Mouse (Mus musculus): ENCODE measurements around the gene Serpina9.

Serpina9 gene

GRCm38 (mm10) chr12:104013620-104014019 lies at the start of gene Serpina9:
Gene Serpina9, minus strand, starts transcription at chr12:104013755.
- no peak for DNase-seq (ENCODE audit: extremely low read depth, low read depth, low spot score)

DNA sequence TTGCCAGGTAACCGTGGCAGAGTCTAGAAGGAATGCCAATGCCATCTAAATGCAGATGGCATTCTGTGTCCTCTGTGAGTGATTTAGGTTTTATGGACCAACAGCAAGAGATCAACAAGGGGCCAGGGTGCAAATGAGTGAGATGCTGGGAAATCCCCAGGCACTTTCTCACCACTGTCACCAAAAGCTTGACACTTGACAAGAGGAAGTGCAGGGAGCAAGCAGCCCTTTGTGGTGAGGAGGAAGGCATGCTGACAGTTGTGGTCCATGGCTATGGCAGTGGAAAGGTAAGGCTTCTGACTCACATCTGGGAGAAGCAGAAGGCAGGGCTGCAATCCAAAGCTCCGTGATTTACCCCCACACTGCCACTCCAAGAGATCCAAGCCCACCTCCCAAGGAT lies 48.3 kb upstream of the Serpina9 start:
- DNase-seq (ENCODE audit: extremely low read depth, low read depth, low spot score) = no peak

DNA sequence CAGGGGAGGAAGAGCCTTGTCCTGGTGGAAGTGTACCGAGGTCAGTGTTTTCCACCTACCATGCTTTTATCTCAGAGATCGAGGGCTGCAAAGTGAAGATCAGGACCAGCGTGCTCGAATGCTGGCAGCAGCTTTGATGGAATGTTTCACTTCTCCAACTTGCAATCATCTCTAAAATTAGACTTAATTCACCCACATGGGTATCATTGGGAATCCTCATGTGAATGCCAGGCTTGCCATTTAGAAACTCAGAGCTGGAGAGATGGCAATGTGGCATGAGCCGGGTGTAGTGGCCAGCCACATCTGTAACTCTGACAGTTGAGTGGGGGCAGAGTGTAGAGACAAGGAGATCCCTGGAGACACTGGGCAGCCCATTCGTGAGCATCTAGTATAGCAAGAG lies 46.6 kb upstream of the Serpina9 start:
- DNase-seq (ENCODE audit: extremely low read depth, low read depth, low spot score) = no peak

DNA sequence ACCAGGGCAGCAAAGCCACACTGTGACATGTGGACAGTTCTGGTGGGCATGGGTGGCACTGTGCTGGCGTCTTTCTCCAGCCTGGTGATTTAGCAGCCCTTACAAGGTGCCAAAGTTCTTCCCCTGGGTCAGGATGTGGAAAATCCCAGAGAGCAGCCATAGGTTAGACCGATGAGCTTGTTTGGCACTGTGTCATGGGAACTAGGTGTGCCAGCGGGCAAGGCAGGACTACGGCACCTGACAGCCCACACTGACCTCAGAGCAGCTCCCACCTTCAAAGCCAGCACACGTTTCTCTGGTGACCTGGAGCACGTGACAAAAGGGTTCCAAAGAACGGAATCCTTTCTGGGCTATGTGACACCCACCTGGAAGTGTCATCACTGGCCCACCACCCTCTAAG lies 44.0 kb upstream of the Serpina9 start:
- no peak for DNase-seq (ENCODE audit: extremely low read depth, low read depth, low spot score)

GRCm38 (mm10) chr12:104057050-104057449 lies 43.5 kb upstream of the Serpina9 start:
- no peak for DNase-seq (ENCODE audit: extremely low read depth, low read depth, low spot score)

DNA sequence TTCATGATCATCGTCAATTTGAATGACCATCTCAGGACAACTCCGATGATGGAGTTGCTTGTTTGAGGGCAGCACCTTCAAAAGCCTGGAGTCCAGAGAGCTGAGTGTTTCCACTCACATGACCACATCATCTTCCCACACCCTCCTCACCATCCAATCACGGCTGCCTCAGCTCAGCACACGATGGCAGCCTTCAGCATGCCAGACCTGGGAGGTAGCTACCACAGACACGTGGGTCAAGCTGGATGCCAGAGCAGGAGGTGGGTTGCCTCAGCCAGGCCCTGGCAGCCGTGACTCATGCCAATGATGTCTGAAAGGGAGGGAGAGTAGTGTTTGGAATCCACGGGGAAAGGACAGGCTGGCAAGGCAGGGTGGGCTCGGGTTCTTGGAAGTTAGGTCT lies 42.2 kb upstream of the Serpina9 start:
- DNase-seq (ENCODE audit: extremely low read depth, low read depth, low spot score) = no peak

DNA sequence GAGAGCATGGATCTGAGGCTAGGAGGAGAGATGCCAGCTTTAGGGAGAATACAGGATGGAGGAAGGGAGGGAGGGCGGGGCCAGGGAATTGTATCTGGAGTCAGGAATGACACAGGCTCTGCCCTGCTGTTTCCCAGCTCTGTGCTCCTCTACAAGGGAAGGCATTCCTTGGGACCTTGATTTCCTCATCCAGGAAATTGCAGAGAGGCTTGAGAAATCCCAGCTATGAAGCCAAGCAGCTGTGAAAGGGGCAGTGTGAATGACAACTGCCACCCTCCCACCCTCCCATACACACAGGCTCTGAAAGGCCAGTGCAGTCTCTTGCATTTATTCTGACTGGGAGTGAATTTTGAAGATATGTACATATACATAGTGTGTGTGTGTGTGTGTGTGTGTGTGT lies 40.4 kb upstream of the Serpina9 start:
- no peak for DNase-seq (ENCODE audit: extremely low read depth, low read depth, low spot score)

GRCm38 (mm10) chr12:104045713-104046112 lies 32.2 kb upstream of the Serpina9 start:
- DNase-seq (ENCODE audit: extremely low read depth, low read depth, low spot score) = no peak

DNA sequence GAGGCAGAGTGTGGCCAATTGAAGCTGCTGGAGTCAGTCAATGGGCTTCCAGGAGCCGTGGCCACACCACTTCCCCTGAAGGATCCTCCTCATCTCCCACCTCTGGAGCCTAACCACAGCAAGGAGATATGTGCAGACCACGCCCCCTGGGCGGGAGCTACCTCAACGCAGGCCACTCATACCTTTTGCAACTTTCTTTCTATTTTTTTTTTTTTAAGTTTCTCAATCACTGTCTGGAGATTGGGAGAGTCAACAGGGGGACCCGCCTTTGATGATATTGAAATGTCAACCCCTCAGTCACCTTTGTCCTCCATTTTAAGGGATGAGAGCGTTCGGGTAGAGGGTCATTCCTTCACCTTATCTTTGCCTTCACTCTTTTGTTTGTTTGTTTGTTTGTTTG lies 30.8 kb upstream of the Serpina9 start, which contains the start of gene Serpina12:
Serpina12 (minus strand) TSS at position 101 of the 400 bp plus-strand sequence.
- DNase-seq (ENCODE audit: extremely low read depth, low read depth, low spot score) = no peak

DNA sequence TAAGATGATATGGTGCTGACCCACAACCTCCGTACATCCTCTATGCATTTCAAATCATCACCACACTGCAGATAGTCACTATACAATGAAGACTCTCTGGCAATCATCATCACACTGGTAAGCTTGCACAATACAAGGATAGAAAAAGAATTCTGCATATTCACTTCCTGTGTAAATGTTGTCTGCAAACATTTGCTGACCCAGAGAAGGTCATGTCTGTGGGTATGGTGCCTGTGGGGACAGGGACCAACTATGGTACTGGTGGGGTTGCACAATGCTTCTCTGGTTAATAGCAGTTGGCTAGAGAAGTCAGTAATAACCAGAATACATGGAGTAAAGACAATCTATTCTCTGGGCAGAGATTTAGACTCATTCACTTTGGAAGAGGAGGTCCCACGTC lies 29.2 kb upstream of the Serpina9 start:
- DNase-seq (ENCODE audit: extremely low read depth, low read depth, low spot score) = no peak

- DNase-seq (ENCODE audit: extremely low read depth, low read depth, low spot score) = peak; percentile 90
Observed at GRCm38 (mm10) chr12:104041401-104041800, 27.8 kb upstream of the Serpina9 start.

- no peak for DNase-seq (ENCODE audit: extremely low read depth, low read depth, low spot score)
Observed at GRCm38 (mm10) chr12:104038181-104038580, 24.6 kb upstream of the Serpina9 start.

- DNase-seq (ENCODE audit: extremely low read depth, low read depth, low spot score) = no peak
Observed at GRCm38 (mm10) chr12:104033752-104034151, 20.2 kb upstream of the Serpina9 start.

DNA sequence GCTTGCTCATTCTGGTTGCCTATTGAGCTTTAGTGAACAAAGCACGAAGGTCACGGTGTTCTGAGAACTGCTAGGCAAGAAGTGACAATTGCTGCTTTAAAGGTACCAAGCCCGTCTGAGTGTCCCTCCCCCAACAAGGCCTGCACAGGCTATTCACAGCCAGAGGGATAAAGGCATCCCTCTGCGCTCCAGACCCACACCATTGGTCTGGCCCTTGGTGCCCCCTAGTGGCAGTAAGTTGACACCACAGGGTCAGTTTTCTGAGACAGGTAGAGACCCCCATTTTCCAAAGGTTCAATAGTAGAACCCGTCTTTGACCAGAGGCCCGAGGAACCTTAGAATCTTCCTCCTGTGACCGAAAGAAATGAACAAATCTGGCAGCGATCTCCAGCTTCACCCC lies 16.4 kb upstream of the Serpina9 start:
- DNase-seq (ENCODE audit: extremely low read depth, low read depth, low spot score) = no peak

DNA sequence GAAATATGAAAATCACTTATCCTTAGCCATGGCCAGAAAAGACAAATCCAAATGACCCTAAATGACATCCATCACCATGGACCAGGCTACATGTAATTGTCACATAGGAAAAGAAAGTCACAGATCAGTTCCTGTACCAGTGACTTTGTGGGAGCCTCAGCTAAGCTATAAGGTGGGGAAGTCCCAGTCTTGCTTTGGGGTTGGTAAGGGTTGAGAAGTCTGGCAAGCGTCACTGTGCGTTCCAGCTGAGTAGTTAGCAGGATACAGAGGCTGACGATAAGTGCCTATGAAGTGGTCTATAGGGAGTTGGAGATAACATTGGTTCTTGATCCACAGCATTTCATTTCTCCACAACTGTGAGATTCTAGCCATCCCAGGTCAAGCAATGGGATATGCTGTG lies 1.7 kb upstream of the Serpina9 start:
- no peak for DNase-seq (ENCODE audit: extremely low read depth, low read depth, low spot score)

DNA sequence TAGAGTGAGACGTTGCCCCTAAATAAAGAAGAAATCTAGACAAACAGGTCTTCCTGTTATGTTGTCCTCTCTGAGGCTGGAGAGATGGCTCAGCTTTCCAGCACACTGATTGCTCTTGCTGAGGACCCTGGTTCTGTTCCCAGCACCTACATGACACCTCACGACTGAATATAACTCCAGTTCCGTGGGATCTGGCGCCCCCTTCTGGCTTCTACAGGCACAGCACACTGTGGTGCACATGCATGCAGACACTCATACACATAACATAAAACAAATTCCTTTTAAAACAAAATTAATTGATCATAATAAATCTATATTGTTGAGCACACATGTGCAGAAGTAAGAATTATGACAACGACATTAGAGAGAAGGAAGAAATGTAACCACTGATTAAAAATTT lies 8.9 kb downstream of the Serpina9 start:
- DNase-seq (ENCODE audit: extremely low read depth, low read depth, low spot score) = no peak

- DNase-seq (ENCODE audit: extremely low read depth, low read depth, low spot score) = no peak
Observed at GRCm38 (mm10) chr12:104003238-104003612, 10.3 kb downstream of the Serpina9 start.

- DNase-seq (ENCODE audit: extremely low read depth, low read depth, low spot score) = no peak
Observed at GRCm38 (mm10) chr12:104002569-104003237, 10.9 kb downstream of the Serpina9 start.

GRCm38 (mm10) chr12:104000594-104000993 lies 13.0 kb downstream of the Serpina9 start:
- no peak for DNase-seq (ENCODE audit: extremely low read depth, low read depth, low spot score)

- no peak for DNase-seq (ENCODE audit: extremely low read depth, low read depth, low spot score)
Observed at GRCm38 (mm10) chr12:103999611-104000010, 13.9 kb downstream of the Serpina9 start.

- DNase-seq (ENCODE audit: extremely low read depth, low read depth, low spot score) = no peak
Observed at GRCm38 (mm10) chr12:103996513-103996912, 17.0 kb downstream of the Serpina9 start.

DNA sequence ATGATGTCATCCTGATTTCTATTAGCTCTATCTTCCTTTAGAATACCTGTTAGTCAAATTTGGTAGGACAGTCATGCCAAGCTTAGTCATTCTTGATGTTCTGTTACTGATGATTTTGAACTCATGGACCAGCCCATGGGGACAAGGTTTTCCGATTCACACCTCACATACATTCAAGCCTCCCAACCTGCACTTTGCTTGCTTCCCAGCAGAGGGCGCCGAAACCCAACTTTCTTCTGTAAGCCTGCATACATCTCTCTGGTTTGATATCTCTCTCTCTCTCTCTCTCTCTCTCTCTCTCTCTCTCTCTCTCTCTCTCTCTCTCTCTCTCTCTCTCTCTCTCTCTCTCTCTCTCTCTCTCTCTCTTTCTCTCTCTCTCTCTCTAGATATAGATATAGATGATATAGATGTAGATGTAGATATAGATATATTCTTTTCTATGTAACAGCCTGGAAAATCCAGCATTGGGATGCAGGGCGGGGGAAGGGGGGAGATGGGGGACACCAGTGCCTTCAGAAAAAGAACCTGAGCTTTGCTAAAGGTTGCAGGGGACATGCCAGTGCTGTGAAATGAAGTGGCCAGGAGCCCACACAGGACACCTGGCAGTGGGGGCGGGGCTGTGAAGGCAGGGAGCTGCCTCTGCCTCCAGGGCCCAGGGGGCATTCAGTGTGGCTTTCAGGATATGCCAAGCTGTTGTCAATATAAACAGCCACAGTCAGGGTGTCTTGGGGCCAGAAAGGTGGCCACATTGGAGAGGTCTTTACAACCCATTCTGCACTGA lies 18.1 kb downstream of the Serpina9 start:
- DNase-seq (ENCODE audit: extremely low read depth, low read depth, low spot score) = no peak
